Mouse (Mus musculus) megakaryocyte-erythroid progenitor cell, adult 5-6 weeks (primary cell): ENCODE data around the gene Tas2r106. TPM values are rescaled to one million over a fixed set of nuclear protein-coding genes. Genes with fewer than 3 reads are reported as not detected.

Experiments used
- ATAC-seq: replicated peaks from 2 replicates; pipeline ENCODE4 v1.8.0; 2016; ENCODE audit warnings: mild to moderate bottlenecking, inconsistent platforms; ENCODE audit not compliant: severe bottlenecking, poor library complexity, low FRiP score, low TSS enrichment
- total RNA-seq, 2 experiments: library from RNA; stranded (forward) in 1 of 2; stranded (reverse) in 1 of 2; fragments of 200-1000, 215-1000 nt in 1 of 2; fragments of >200 nt in 1 of 2; fragmentation: Nextera tagmentation in 1 of 2; gene quantifications; 2 replicates each; pipeline ENCODE4 v1.2.3; 2014 to 2017

Tas2r106 gene
- total RNA-seq (2014; fragmentation: Nextera tagmentation) (not detected in 2 replicates), total RNA-seq (2017) (not detected in 2 replicates)

GRCm38 (mm10) chr6:131678786-131679185 is at the start of gene Tas2r106:
Tas2r106 (minus strand) TSS chr6:131678886.
- no peak for ATAC-seq

- ATAC-seq = peak; percentile 59; the same call in 1 of the 2 replicates
Observed at GRCm38 (mm10) chr6:131712803-131713202, 34.1 kb upstream of the Tas2r106 start.

GRCm38 (mm10) chr6:131689963-131690362 is 11.3 kb upstream of the Tas2r106 start, which contains the start of gene Tas2r114:
Tas2r114 (minus strand) TSS chr6:131690063.
- no peak for ATAC-seq

GRCm38 (mm10) chr6:131687395-131687794 is 8.7 kb upstream of the Tas2r106 start, which contains the start of gene Tas2r105:
Tas2r105 (minus strand) TSS chr6:131687495.
- ATAC-seq = no peak

- ATAC-seq = no peak
Observed at GRCm38 (mm10) chr6:131685644-131686043, 7.0 kb upstream of the Tas2r106 start, which contains the start of gene Tas2r104. Tas2r104 (minus strand) TSS chr6:131685744.

GRCm38 (mm10) chr6:131660049-131660448 is 18.6 kb downstream of the Tas2r106 start, which contains the start of gene Tas2r107:
Tas2r107 (minus strand) TSS chr6:131660149.
- no peak for ATAC-seq

- no peak for ATAC-seq
Observed at GRCm38 (mm10) chr6:131630812-131631211, 47.9 kb downstream of the Tas2r106 start, which contains the start of gene Tas2r130. Tas2r130 (minus strand) TSS chr6:131630912.

Other genes with a start within 250 kb of the Tas2r106 start
- gene 5430401F13Rik, start 192.5 kb downstream of the Tas2r106 start, total RNA-seq (2014; fragmentation: Nextera tagmentation) = not detected in 2 replicates
- not detected in 2 replicates for gene 5430401F13Rik, start 192.5 kb downstream of the Tas2r106 start, total RNA-seq (2017)
- not detected in 2 replicates for gene Gm6619, start 192.5 kb downstream of the Tas2r106 start, total RNA-seq (2014; fragmentation: Nextera tagmentation)
- gene Gm6619, start 192.5 kb downstream of the Tas2r106 start, total RNA-seq (2017) = not detected in 2 replicates
- gene Tas2r130, start 48.0 kb downstream of the Tas2r106 start, total RNA-seq (2014; fragmentation: Nextera tagmentation) = not detected in 2 replicates
- not detected in 2 replicates for gene Tas2r130, start 48.0 kb downstream of the Tas2r106 start, total RNA-seq (2017)
- gene Tas2r107, start 18.7 kb downstream of the Tas2r106 start, total RNA-seq (2014; fragmentation: Nextera tagmentation) = not detected in 2 replicates
- gene Tas2r107, start 18.7 kb downstream of the Tas2r106 start, total RNA-seq (2017) = not detected in 2 replicates
- gene Tas2r104, start 6.9 kb upstream of the Tas2r106 start, total RNA-seq (2014; fragmentation: Nextera tagmentation) = not detected in 2 replicates
- not detected in 2 replicates for gene Tas2r104, start 6.9 kb upstream of the Tas2r106 start, total RNA-seq (2017)
- gene Tas2r105, start 8.6 kb upstream of the Tas2r106 start, total RNA-seq (2014; fragmentation: Nextera tagmentation) = not detected in 2 replicates
- not detected in 2 replicates for gene Tas2r105, start 8.6 kb upstream of the Tas2r106 start, total RNA-seq (2017)
- not detected in 2 replicates for gene Tas2r114, start 11.2 kb upstream of the Tas2r106 start, total RNA-seq (2014; fragmentation: Nextera tagmentation)
- gene Tas2r114, start 11.2 kb upstream of the Tas2r106 start, total RNA-seq (2017) = not detected in 2 replicates